Mouse (Mus musculus) Patski (cell line): ENCODE results near the gene Gpr87. TPM values are rescaled to one million over a fixed set of nuclear protein-coding genes. Genes with fewer than 3 reads are reported as not detected.

ENCODE experiments used
- ATAC-seq: fragments of 100-300 bp; one replicate; pipeline ENCODE4 v1.8.0; 2021
- CTCF ChIA-PET: fragments of 350-600 bp; sonication (Branson Sonifier 250); formaldehyde crosslinking; loops from one replicate; lab custom pipeline; 2022; ENCODE audit warnings: inconsistent platforms; lab: Charles Lee
- POLR2A ChIA-PET: fragments of 350-600 bp; sonication (Branson Sonifier 250); formaldehyde crosslinking; loops from one replicate; lab custom pipeline; 2022; ENCODE audit warnings: antibody characterized with exemption, inconsistent platforms; lab: Charles Lee
- DNase-seq: peaks from one replicate; pipeline ENCODE4 v3.0.0-alpha.2; 2011; ENCODE audit warnings: low read depth, low spot score
- H3K27me3 ChIP-seq: fragments of 371-371 bp; one replicate; pipeline ENCODE4 v1.5.1; 2021
- CTCF ChIP-seq: fragments of 100-300 bp; IDR thresholded peaks from one replicate; pipeline ENCODE4 v1.5.1; 2021
- in situ Hi-C: fragments of 300-500 bp; cut with MboI; formaldehyde crosslinking; loops from 3 replicates; pipeline ENCODE4 v1.11.1; 2018; ENCODE audit warnings: low pct_unique_long_range_greater_than_20kb, mixed read lengths
- polyA plus RNA-seq: library from polyadenylated mRNA; unstranded; gene quantifications from one replicate; pipeline ENCODE4 v1.2.3, GENCODE M21; 2021

Gene Gpr87
- not detected for polyA plus RNA-seq

DNA sequence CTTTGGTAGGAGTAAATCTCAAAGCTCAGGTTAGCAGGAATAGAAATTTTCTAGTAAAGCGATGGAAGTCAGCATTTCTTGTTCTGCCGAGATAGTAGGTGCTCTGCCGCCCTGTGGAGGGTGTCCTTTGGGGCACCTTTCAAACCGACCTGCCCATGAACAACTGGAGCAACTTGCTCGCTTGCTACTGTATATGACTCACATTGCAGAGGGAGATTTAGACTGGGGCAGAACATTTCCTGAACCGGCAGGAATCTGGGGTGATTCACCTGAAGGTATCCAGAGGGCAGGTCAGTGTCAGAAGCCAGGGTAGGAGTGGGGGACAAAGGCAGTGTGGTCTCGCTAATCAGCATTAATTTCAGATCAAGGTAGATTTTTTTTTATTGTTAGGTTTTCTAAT, at the start of gene Gpr87:
TSS of gene Gpr87 (minus strand) at position 167 of the 400 bp plus-strand sequence.
- H3K27me3 ChIP-seq: no peaks in the 10 kb centered on the region
- no peak for TF ChIP-seq CTCF
- ATAC-seq: no peak
- DNase-seq: no peak
- POLR2A ChIA-PET: no interaction called here
- in situ Hi-C loops: loop anchor here (25.0 kb wide), 1 partner anchor 667 kb away; the partner anchor contains the start of gene Gm8298
- CTCF ChIA-PET: interaction anchor here (1.1 kb wide), 1 partner anchor 10 kb away, joined by 3 read pairs; no protein-coding TSS in a partner anchor

DNA sequence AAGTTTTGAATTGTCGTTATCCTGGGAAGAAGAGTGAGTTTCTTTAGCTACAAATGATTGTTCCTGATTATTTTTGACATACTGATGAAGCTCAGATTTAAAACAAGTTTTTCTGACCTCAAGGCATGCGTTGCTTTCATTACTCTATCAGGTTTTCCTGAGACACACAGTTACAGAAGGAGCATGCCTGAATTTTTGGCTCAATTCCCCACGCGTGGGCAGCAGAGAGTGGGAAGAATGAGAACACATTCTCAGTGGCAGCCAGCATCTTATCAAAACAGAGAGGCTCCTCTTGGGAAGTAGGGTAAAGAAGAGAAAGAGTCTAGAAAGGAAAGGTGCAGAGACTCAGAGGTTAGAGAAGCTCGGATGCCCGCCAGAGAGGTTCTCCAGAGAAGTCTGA, 48.5 kb upstream of the Gpr87 start:
- no peak for TF ChIP-seq CTCF
- POLR2A ChIA-PET: no interaction called here
- CTCF ChIA-PET: interaction anchor here (0.9 to 2.1 kb wide), 5 partner anchors 9 to 24 kb away, joined by 4 to 5 read pairs (median 4); no protein-coding TSS in a partner anchor
- in situ Hi-C loops: no loop called here
- DNase-seq (no peak), ATAC-seq (no peak)
- H3K27me3 ChIP-seq: no peaks in the 10 kb centered on the region

DNA sequence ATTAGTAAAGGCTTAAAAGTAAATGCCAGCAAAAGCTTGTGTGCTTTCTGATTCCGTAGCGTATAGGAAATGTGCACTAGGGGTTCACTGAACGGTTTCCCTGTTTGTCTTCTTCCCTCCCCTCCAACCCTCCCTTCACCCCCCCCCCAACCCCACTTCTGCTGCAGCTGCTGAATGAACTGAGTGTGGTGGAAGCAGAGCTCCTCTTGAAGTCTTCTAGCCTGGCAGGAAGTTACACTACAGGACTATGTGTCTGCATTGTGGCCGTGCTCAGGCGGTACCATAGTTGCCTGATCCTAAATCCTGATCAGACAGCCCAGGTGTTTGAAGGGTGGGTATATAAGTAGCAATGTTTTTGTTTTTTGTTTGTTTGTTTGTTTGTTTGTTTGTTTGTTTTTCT, 40.0 kb upstream of the Gpr87 start:
- in situ Hi-C loops: no loop called here

DNA sequence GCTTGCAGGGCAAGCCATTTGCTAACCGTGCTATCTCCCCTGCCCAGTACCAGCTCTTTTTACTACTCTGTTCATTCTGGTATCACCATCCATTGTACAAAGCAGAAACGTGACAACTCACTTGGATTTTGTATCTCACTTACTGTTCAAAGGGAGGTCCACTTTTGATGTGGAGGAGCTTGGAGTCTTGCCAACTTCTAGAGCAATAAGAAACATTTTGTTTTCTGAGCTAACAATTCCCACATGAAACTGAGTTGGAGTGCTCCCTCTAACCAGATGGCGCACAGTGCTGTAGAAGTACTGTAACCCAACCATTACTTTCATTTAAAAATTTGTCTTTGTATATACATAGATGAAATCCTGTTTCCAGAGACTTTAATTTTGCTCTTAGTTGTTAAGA, 36.0 kb upstream of the Gpr87 start:
- CTCF ChIA-PET: interaction anchor here (1.0 kb wide), 1 partner anchor 110 kb away, joined by 3 read pairs; no protein-coding TSS in a partner anchor
- in situ Hi-C loops: no loop called here
- POLR2A ChIA-PET: no interaction called here
- no peaks in the 10 kb centered on the region for H3K27me3 ChIP-seq
- ATAC-seq (no peak), DNase-seq (no peak)
- no peak for TF ChIP-seq CTCF

More for the DNA sequence above, 40.0 kb upstream of the Gpr87 start:
- no peak for TF ChIP-seq CTCF
- H3K27me3 ChIP-seq: no peaks in the 10 kb centered on the region
- ATAC-seq: no peak
- ChIA-PET POLR2A (no interaction called here), CTCF (interaction anchor here (1.2 to 2.1 kb wide), 2 partner anchors 8 to 13 kb away, joined by 4 to 9 read pairs; no protein-coding TSS in a partner anchor)
- DNase-seq: no peak

DNA sequence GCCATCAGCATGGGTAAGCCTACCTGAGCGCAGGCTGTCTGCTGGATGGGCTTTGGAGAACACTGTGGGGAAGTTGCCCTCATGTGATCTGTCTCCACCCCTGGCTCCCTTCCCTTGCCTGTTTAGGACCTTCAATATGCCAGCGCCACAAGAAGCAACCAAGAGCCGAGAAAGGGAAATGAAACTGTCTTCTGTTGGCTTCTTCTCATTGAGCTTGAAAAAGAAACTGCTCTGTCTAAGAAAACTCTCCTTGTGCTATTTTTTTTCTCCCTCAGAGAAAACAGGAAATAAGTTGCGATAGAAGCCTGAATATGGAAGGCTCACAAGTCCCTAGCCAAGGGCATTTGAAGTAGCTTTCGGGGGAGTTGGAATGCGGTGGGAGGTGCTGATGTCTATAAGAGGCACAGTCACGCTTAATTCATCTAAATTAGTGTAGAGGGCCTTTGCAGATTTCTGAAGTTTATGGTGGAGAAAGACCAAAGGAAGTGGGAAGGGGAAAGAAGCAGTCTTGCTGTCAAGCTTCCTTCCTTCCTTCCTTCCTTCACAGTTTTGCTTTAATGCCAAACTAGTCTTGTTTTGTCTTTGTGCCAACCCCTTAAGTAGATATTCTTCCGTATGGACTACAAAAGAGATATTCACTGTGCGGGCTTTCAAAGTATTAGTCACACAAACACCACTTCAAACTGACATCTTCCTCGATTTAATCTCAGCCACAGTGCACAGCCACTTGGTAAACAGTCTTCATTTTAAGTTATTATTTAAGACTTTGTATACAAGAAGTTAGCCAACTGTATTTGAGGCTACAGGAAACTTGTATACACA, 34.0 kb upstream of the Gpr87 start:
- in situ Hi-C loops: no loop called here
- DNase-seq (no peak), ATAC-seq (no peak)
- TF ChIP-seq CTCF: no peak
- ChIA-PET POLR2A (no interaction called here), CTCF (no interaction called here)
- H3K27me3 ChIP-seq: no peaks in the 10 kb centered on the region

DNA sequence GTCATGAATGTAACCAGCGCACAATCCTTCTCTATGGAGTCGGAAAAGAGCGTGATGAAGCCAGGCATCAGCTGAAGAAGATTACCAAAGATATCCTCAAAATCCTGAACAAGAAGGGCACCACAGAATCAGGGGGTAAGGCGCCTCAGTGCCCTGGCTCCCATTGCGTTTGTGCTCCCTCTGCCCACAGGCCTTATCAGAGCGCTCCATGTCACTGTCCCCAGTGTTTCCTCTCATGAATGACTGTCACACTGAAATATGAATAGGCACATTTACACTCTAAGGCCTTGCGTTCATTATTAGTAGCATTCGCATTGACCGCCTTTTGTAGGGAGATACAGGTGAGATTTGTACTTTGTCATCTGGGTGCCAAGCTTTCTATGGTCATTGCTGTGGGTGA, 32.8 kb upstream of the Gpr87 start:
- POLR2A ChIA-PET: no interaction called here
- CTCF ChIA-PET: no interaction called here
- H3K27me3 ChIP-seq: no peaks in the 10 kb centered on the region
- ATAC-seq (no peak), DNase-seq (no peak)
- in situ Hi-C loops: no loop called here
- no peak for TF ChIP-seq CTCF

DNA sequence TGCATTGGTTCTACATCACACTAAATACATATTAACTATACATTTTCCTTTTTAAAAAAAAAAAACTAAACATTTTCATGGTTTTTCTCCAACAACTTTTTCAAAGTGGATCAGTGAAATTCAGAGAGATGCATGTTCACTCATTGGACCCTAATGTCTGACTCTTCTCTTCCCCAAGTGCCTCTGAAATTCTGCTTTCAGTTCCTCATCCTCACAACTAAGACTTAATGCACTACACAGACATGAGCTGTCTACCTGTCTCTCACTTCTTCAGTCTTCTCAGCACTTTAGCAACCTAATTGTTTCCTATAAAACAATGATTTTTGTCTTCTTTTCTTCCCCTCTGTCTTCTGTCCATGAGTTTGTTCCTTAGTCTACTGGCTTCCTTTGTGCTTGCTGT, 30.5 kb upstream of the Gpr87 start:
- POLR2A ChIA-PET: no interaction called here
- TF ChIP-seq CTCF: no peak
- no peak for DNase-seq
- ATAC-seq: no peak
- CTCF ChIA-PET: interaction anchor here (1.6 to 2.0 kb wide), 2 partner anchors 14 to 105 kb away, joined by 5 to 6 read pairs; no protein-coding TSS in a partner anchor
- H3K27me3 ChIP-seq: no peaks in the 10 kb centered on the region
- in situ Hi-C loops: no loop called here

DNA sequence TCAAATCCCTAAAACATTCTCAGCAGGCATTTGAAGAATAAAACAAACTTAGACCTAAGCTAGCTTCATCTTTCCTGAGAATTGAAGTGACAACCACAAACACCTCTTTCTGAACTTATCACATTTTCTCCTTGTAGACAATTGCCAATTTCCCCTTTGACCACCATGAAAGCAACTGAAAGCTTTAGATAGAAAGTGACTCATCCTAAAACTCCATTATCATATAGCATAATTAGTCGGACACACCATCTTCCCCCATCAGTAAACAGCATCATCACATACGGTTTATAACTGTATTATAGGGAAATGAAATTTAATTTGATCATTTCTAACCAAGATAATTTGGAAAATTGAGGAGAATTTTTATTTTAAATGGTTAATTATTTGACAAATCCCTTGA, 27.4 kb upstream of the Gpr87 start:
- ATAC-seq (no peak), DNase-seq (no peak)
- in situ Hi-C loops: no loop called here
- TF ChIP-seq CTCF: no peak
- ChIA-PET POLR2A (interaction anchor here (1.6 kb wide), 1 partner anchor 18 kb away, joined by 3 read pairs; no protein-coding TSS in a partner anchor), CTCF (interaction anchor here (1.0 to 2.5 kb wide), 8 partner anchors 9 to 102 kb away, joined by 3 to 9 read pairs (median 3); no protein-coding TSS in a partner anchor)
- H3K27me3 ChIP-seq: no peaks in the 10 kb centered on the region

DNA sequence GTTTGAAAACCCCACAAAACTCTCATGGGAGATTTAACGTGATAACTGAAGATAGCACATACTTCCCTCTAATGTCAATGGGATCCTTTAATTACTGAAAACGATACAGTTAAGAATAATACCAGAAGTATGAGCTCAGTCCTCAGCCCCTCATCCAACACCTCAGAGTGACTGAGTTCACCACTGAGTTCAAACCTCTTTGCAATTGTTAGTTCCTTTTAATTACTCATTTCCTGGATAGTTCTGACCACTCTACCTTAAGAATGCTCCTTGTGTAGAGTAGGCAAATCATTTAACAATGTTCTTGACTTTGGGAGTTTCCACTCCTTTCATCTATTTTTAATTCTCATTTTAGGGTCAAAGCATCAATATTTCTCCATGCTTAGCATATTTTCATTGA, 24.4 kb upstream of the Gpr87 start:
- H3K27me3 ChIP-seq: no peaks in the 10 kb centered on the region
- CTCF ChIA-PET: no interaction called here
- DNase-seq (no peak), ATAC-seq (peak; percentile 21)
- no peak for TF ChIP-seq CTCF
- in situ Hi-C loops: no loop called here
- POLR2A ChIA-PET: no interaction called here

DNA sequence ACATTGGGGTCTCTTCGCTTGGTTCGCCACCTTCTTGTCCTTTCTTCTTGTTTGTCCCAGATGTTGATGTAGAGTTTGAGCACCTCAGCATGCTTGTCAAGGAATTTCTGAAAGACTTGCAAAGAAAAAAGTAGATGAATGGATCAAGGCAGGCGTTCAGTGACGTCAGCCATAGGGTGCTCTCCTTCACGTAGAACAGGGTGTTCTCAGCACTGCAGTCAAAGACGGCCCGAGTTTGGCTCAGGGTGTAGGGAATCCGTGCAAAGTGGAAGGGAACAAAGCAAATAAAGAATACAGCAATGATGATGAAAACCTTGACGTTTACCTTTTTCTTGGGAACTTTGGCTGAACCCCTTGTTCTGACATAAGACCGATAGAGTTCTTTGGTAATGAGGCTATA, 22.3 kb upstream of the Gpr87 start:
- DNase-seq: no peak
- in situ Hi-C loops: no loop called here
- ChIA-PET CTCF (no interaction called here), POLR2A (no interaction called here)
- no peak for TF ChIP-seq CTCF
- no peak for ATAC-seq
- H3K27me3 ChIP-seq: no peaks in the 10 kb centered on the region

DNA sequence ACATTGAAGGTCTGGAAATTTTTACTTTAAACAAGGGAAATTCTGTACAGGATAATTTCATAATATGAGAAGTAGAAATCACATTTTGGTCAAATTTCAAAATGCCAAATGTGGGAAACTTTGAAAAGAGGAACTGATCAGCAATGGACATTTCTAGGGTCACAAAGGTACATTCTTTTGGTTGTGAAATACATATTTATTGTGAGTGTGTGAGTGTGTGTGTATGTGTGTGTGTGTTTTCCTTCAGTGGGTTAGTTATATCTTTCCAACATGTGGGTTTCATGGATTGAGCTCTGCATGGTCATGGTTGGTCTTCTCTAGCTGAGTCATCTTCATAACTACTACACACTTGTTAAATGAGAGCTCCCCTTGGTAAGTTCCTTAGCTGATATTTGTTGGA, 17.5 kb upstream of the Gpr87 start:
- DNase-seq: no peak
- no peak for ATAC-seq
- ChIA-PET CTCF (interaction anchor here (0.6 to 1.9 kb wide), 4 partner anchors 11 to 109 kb away, joined by 3 to 4 read pairs (median 4); no protein-coding TSS in a partner anchor), POLR2A (no interaction called here)
- no peak for TF ChIP-seq CTCF
- in situ Hi-C loops: no loop called here
- H3K27me3 ChIP-seq: no peaks in the 10 kb centered on the region
